Mouse (Mus musculus) liver, embryonic 12.5 days (tissue): ENCODE results near the gene F12. TPM values are rescaled to one million over a fixed set of nuclear protein-coding genes. Genes with fewer than 3 reads are reported as not detected.

Experiments
- ATAC-seq: fragments of 200-750 bp; cut with Nextera tagmentation; 2 replicates; pipeline ENCODE4 v1.8.0; 2017; ENCODE audit warnings: moderate number of reproducible peaks, mild to moderate bottlenecking, moderate library complexity
- H3K27ac ChIP-seq: fragments of 300-500 bp; sonication (generic); 2 replicates; pipeline ENCODE4 v1.5.1; 2016; ENCODE audit warnings: mild to moderate bottlenecking
- H3K27me3 ChIP-seq: fragments of 300-500 bp; sonication (generic); replicated peaks from 2 replicates; pipeline ENCODE4 v1.6.1; 2016; ENCODE audit warnings: mild to moderate bottlenecking, moderate library complexity
- H3K36me3 ChIP-seq: fragments of 300-500 bp; sonication (generic); 2 replicates; pipeline ENCODE4 v1.6.1; 2016; ENCODE audit warnings: mild to moderate bottlenecking, moderate library complexity
- H3K4me1 ChIP-seq: fragments of 300-500 bp; sonication (generic); 2 replicates; pipeline ENCODE4 v1.6.1; 2016
- H3K4me2 ChIP-seq: fragments of 300-500 bp; sonication (generic); 2 replicates; pipeline ENCODE4 v1.6.1; 2016; ENCODE audit warnings: mild to moderate bottlenecking, moderate library complexity
- H3K4me3 ChIP-seq: fragments of 300-500 bp; sonication (generic); 2 replicates; pipeline ENCODE4 v1.5.1; 2016; ENCODE audit warnings: mild to moderate bottlenecking, moderate library complexity
- H3K9ac ChIP-seq: fragments of 300-500 bp; sonication (generic); 2 replicates; pipeline ENCODE4 v1.6.1; 2016; ENCODE audit warnings: mild to moderate bottlenecking, moderate library complexity
- H3K9me3 ChIP-seq: fragments of 300-500 bp; sonication (generic); replicated peaks from 2 replicates; pipeline ENCODE4 v1.6.1; 2016; ENCODE audit warnings: mild to moderate bottlenecking, moderate library complexity
- WGBS: fragments of 180-500 bp; shearing (Covaris S2); methylation state at CpG from one replicate; pipeline ENCODE4 v1.1.7; 2016; ENCODE audit not compliant: insufficient replicate concordance; 5-methylcytosine and 5-hydroxymethylcytosine counted together
- polyA plus RNA-seq: library from polyadenylated mRNA; unstranded; fragments of >200 nt; fragmentation: Nextera tagmentation; extraction: Ambion mirVana; gene quantifications from 2 replicates; pipeline ENCODE4 v1.2.1, GENCODE M21; 2016

Gene F12
- polyA plus RNA-seq, 1 experiment from 2014 or later, result 57.0 TPM

DNA sequence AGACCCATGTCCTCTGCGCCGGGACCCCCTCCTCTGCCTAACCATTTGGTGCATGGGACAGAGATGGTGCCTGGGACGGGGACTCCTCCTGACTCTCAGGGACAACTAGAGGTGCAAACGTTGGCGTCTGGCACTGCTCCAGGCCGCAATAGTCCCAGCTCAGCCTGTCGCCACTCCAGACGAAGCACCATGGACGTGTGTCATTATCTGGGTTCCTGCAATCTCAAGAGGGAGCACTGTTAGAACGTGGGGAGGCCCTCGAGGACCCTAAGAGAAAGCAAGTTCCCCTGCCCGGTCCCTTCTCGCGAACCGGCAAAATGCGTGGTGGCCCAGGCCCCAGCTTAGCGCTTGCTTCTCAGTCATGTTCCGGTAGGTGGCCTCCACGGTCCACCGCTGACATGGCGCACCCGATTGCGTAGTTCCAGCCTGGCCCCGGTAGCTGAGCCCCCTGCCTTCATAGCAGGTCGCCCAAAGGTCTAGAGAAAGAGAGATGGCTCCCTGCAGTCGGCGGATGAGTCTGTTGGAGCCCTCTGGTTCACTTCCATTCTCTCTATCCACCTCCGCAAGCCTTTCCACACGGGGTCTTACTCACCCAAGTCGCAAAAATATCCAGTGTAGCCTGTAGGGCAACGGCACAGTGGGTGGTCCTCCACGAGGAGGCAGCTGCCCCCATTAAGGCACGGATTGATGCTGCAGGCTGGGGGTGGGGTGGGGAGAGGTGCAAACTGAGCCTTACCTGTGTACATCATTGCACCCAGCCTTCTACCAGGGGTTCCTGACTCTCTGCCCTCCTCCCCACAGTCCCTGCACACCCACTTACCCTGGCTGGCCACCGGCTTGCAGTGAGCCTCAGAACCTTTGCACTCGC lies 5.4 kb downstream of the F12 start:
- Histone ChIP-seq H3K27ac (no peak overlapping the region), H3K9ac (no peak overlapping the region), H3K9me3 (no peaks in the 10 kb centered on the region), H3K4me1 (peaks cover 20% of the 10 kb centered on the region), H3K36me3 (no peaks in the 10 kb centered on the region), H3K4me3 (no peak overlapping the region), H3K27me3 (peaks cover 77% of the 10 kb centered on the region), H3K4me2 (peak overlapping the region; percentile 22; the same call in 1 of the 2 replicates)
- WGBS, result 8% methylated on average over 35 of the region's 35 CpGs
- no peak for ATAC-seq

DNA sequence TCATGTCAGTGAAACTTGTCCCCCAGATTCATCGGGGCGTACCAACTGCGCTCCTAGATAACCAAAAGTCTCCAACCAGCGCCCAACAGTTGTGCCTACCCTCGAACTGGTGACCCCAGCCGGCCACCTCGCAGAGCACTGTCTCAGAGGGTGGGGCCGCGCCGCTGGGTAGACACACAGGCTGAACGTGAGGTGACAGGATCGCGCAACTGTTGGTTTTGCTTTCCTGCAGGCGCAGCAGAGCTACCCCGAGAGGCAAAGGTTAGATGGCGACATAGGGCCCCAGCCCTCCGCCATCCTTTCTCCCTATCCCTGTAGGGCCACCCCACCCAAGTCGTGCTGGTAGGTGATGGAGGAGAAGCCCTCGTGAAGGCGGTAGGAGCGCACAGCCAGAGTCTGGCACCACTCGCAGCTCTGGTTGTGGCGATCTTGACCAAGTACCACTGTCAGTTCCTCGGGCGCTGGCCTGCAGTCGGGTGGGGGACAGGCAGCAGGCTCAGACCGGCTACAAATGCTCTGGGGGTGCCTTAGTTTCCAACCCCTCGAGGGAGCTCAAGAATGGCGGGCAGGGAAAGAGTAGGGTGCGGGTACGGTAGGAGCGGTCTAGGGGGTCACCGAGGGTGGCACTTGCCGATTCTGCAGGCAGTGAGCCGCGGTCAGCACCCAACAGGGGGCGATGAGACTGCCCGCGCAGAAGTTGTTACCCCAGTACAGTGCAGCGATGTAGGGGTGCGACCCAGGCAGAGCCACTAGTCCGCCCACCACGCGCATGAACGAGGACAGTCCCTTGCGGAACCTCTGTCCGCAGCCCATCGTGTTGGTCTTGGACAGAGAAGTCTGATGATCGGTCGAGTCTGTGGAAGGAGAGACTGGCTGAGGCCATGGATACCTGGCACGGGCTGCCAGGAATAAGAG lies 6.3 kb downstream of the F12 start:
- Histone ChIP-seq H3K27ac (no peak overlapping the region), H3K4me3 (no peak overlapping the region), H3K4me2 (no peak overlapping the region), H3K36me3 (no peaks in the 10 kb centered on the region), H3K9ac (no peak overlapping the region), H3K4me1 (peaks cover 21% of the 10 kb centered on the region), H3K27me3 (peaks cover 77% of the 10 kb centered on the region), H3K9me3 (no peaks in the 10 kb centered on the region)
- ATAC-seq, result peak; percentile 31; the same call in 1 of the 2 replicates
- WGBS, result 23% methylated on average over 51 of the region's 51 CpGs

DNA sequence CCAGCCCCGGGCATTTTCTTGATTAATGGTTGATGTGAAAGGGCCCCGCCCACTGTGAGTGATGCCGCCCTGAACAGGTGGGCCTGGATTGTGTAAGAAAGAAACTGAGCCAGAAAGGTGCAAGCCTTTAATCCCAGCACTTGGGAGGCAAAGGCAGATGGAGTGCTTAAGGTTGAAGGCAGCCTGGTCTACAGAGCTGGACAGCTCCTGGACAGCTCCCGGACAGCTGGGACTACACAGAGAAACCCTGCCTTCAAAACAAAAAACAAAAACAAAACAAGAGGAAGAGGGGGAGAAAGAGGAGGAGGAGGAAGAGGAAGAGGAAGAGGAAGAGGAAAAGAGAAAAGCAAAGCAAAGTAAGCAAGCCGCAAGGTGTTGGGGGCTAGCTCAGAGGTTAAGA lies 7.5 kb downstream of the F12 start:
- Histone ChIP-seq H3K9ac (no peak overlapping the region), H3K4me3 (no peak overlapping the region), H3K36me3 (no peaks in the 10 kb centered on the region), H3K9me3 (no peaks in the 10 kb centered on the region), H3K27ac (no peak overlapping the region), H3K4me2 (no peak overlapping the region), H3K4me1 (peaks cover 27% of the 10 kb centered on the region), H3K27me3 (peaks cover 83% of the 10 kb centered on the region)
- 63% methylated on average over 5 of the region's 5 CpGs for WGBS
- no peak for ATAC-seq

DNA sequence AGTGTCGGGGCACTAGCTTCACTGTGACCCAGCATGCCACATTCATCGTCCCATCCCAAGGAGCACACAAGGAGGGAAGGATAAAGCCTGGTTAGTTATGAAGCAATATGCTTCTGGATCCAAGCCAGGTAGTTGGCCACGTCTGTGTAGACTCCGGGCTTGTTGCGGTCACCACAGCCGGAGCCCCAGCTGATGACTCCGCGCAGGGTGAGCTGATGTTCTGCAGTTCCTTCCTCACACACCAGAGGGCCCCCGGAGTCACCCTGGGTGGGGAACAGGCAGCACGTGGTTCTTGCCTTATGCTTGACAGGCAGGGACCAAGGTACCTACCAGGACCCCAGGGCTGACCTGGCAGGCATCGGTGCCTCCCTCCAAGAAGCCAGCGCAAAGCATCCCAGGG lies 8.6 kb downstream of the F12 start:
- ATAC-seq, result peak; percentile 58; the same call in 1 of the 2 replicates
- no peak overlapping the region for H3K9ac ChIP-seq
- peaks cover 88% of the 10 kb centered on the region for H3K27me3 ChIP-seq
- H3K36me3 ChIP-seq, result no peaks in the 10 kb centered on the region
- no peak overlapping the region for H3K4me3 ChIP-seq
- WGBS, result 9% methylated on average over 12 of the region's 12 CpGs
- no peaks in the 10 kb centered on the region for H3K9me3 ChIP-seq
- peaks cover 35% of the 10 kb centered on the region for H3K4me1 ChIP-seq
- H3K4me2 ChIP-seq, result 0 out of 2 replicates have a peak overlapping the region, but pooled peaks have one; percentile 2
- no peak overlapping the region for H3K27ac ChIP-seq

DNA sequence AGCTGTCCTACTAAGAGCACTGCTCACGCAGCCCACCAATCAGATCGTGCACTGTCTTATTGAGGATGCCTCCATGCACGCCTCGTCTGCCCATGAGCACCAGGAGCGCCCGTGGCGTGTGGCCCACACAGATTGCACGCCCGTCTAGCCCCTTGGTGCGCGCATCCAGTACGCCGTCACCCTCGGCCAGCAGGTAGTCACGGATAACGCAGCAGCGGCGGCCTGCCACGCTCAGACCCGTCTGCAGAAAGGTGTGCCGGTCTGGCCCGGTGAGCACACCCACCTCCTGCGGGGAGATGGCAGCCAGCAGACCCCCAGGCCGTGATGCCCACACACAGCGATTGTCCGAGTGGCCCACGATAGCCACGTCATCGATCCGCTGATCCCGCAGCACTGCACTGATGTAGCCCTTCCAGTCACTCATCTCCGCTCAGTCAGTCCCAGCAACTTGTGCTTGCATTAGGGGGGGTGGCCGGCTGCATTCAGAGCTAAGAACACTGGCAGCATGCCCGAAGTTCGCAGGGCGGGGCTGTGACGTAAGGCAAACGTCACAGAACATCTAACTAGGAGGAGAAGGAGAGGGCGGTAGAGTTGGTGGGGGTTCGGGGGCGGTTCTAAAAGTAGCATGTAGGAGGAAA lies 11.7 kb downstream of the F12 start, which contains the start of gene Pfn3:
Pfn3 (minus strand) TSS at position 490 of the 638 bp plus-strand sequence.
- Histone ChIP-seq H3K9ac (no peak within 1 kb of the TSS), H3K9me3 (no peaks in the 10 kb centered on the region), H3K27ac (no peak within 1 kb of the TSS), H3K4me3 (peak within 1 kb of the TSS; percentile 25), H3K27me3 (peaks cover 88% of the 10 kb centered on the region), H3K36me3 (no peaks in the 10 kb centered on the region), H3K4me2 (peak within 1 kb of the TSS; percentile 48), H3K4me1 (peaks cover 24% of the 10 kb centered on the region)
- ATAC-seq, result no peak
- WGBS, result 14% methylated on average over 41 of the region's 41 CpGs

DNA sequence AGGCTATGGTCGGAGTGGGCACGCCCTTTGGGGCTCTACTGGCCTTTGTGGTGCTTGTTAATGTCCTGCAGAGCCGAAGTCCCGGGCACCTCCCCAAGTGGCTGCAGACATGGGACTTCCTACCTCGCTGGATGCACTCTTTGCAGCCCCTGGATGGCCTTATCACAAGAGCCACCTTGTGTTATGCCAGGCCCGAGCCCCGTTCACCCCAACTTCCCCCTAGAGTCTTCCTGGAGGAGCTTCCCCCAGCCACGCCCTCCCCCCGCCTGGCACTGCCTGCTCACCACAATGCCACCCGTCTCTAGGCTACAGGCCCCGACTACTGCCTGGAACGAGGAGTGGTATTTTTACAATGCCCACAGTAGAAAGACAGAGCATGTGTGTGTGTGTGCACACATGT lies 13.3 kb downstream of the F12 start:
- peaks cover 89% of the 10 kb centered on the region for H3K27me3 ChIP-seq
- no peak overlapping the region for H3K9ac ChIP-seq
- no peak overlapping the region for H3K4me3 ChIP-seq
- H3K36me3 ChIP-seq, result no peaks in the 10 kb centered on the region
- ATAC-seq, result no peak
- 28% methylated on average over 12 of the region's 12 CpGs for WGBS
- no peak overlapping the region for H3K27ac ChIP-seq
- peaks cover 22% of the 10 kb centered on the region for H3K4me1 ChIP-seq
- H3K4me2 ChIP-seq, result no peak overlapping the region
- H3K9me3 ChIP-seq, result no peaks in the 10 kb centered on the region

DNA sequence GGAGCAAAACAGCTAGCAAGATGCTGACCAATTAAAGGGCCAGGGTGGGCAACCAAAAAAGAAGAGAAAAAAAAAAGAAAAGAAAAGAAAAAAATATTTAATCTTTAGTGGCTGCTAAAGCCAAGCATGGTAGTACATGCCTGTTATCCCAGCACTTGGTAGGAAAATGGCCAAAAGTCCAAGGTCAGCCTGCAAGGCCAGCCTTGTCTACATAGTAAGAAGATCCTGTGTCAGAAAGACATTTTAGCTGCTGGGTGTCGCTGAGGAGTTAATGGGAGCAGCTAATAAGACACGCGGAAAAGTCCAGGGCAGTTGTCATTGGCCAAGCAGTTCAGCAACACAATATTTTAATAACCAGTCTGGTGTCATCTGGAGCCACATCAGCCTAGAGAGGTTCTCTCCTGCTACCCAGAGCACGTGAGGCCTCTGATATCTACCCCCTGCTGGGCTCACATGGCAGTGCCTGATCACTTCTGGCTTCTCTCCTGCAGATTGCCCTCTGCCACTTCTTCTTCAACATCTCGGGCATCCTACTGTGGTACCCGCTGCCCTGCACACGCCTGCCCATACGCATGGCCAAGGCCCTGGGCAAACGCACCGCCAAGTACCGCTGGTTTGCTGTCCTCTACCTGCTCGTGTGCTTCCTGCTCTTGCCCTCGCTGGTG lies 13.8 kb downstream of the F12 start:
- ATAC-seq, result no peak
- Histone ChIP-seq H3K4me2 (no peak overlapping the region), H3K9me3 (no peaks in the 10 kb centered on the region), H3K27ac (no peak overlapping the region), H3K36me3 (no peaks in the 10 kb centered on the region), H3K9ac (no peak overlapping the region), H3K27me3 (peaks cover 89% of the 10 kb centered on the region), H3K4me1 (peaks cover 16% of the 10 kb centered on the region), H3K4me3 (no peak overlapping the region)
- 70% methylated on average over 13 of the region's 13 CpGs for WGBS

DNA sequence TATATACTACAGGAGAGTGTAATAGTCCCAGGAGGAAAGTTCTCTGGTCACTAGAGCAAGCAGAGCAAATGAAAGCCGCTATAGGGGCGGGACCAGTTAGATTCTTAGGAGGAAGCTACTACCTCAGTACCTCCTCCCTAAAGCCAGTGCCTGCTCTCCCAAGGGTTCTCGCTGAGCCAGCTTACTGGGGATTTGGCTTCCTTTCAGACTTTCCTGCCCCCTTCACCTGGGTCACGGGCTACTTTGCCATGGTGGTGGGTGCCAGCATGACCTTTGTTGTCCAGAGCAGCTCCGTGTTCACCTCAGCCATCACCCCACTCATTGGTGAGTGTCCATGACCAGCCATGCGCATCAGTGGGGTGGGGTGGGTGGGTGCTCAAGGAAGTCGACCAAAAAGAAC lies 14.8 kb downstream of the F12 start:
- no peak overlapping the region for H3K4me3 ChIP-seq
- peaks cover 16% of the 10 kb centered on the region for H3K4me1 ChIP-seq
- H3K36me3 ChIP-seq, result no peaks in the 10 kb centered on the region
- H3K9me3 ChIP-seq, result no peaks in the 10 kb centered on the region
- H3K27ac ChIP-seq, result no peak overlapping the region
- H3K27me3 ChIP-seq, result peaks cover 89% of the 10 kb centered on the region
- no peak overlapping the region for H3K9ac ChIP-seq
- ATAC-seq, result no peak
- H3K4me2 ChIP-seq, result no peak overlapping the region
- WGBS, result 54% methylated on average over 7 of the region's 7 CpGs

DNA sequence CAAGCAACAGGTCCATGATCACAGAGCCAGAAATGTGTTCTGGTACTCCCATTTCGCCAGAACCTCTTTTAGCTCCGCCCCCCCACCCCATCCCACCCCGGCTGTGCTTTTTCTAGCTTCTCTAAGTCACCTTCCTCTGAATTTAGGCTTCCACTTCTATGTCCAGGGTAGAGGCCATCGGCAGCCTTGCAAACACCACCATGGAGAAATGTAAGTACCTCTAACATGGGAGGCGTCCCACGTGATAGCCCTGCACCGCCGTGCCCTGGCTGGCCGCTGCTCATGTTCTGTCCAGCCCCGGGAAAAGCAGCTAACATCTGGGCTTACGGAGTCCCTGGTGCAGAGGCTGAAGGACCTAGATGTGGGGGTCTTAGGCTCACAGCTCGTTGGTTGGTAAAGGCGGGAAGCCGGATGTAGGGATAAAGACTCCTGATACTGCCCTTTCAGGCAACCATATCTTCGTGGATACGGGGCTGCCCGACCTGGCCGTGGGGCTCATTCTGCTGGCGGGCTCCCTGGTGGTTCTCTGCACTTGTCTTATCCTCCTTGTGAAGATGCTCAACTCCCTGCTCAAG lies 18.0 kb downstream of the F12 start:
- H3K4me3 ChIP-seq, result no peak overlapping the region
- H3K9ac ChIP-seq, result no peak overlapping the region
- ATAC-seq, result no peak
- no peaks in the 10 kb centered on the region for H3K36me3 ChIP-seq
- no peak overlapping the region for H3K4me2 ChIP-seq
- H3K27me3 ChIP-seq, result peaks cover 93% of the 10 kb centered on the region
- H3K4me1 ChIP-seq, result peaks cover 11% of the 10 kb centered on the region
- H3K9me3 ChIP-seq, result no peaks in the 10 kb centered on the region
- no peak overlapping the region for H3K27ac ChIP-seq
- WGBS, result 70% methylated on average over 19 of the region's 19 CpGs

DNA sequence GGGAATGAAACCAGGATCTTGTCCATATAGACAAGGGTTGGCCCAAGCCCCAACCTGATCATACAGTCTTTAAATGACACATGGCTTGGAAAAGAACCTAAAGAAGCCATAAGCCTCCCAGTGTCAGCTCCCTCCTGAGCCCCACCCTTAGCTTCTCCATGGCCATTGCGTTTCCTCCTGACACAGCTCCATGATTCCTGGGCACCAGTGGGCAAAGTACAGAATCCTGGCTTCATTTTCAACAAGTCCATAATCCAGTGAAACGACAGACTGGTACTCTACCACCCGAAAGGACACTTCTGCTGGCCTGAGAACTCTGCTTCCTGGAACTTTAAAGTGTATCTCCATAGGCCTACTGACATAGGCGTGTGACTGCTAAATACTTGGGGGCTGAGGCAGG lies 19.3 kb downstream of the F12 start:
- Histone ChIP-seq H3K9ac (no peak overlapping the region), H3K27ac (no peak overlapping the region), H3K9me3 (no peaks in the 10 kb centered on the region), H3K4me3 (no peak overlapping the region), H3K27me3 (peaks cover 93% of the 10 kb centered on the region), H3K4me2 (no peak overlapping the region), H3K36me3 (no peaks in the 10 kb centered on the region), H3K4me1 (0 out of 2 replicates have a peak, but pooled peaks cover 3% of the 10 kb centered on the region)
- 56% methylated on average over 4 of the region's 4 CpGs for WGBS
- ATAC-seq, result no peak

DNA sequence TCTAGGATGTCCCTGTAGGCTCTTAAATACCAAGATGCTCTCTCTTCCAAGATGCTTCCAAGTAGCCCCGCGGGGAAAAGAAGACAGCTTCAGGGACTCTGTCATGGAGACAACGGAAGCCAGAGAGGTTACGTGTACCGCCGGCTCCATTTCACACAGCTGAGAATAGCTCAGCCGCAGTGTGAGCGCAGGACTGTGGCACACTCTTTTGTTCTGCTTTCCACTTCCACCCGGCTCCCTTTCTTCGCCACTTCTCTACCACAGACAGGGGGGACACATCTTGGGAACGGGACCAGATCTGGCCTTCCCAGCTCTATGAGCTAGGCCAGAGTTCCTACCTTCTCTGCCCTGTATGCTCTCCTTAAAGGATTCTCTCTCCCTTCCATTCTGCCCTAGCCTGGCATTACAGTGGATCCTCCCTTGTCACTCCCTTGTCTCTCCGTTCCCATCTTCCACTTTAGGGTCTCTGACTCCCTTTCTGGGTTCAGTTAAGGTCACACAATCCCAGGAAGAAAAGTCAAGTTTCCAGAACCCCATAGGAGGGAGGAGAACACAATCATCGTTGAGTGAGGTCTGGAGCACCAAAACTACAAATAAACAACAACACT lies 20.7 kb downstream of the F12 start:
- Histone ChIP-seq H3K27me3 (peaks cover 93% of the 10 kb centered on the region), H3K4me3 (no peak overlapping the region), H3K27ac (no peak overlapping the region), H3K36me3 (no peaks in the 10 kb centered on the region), H3K4me2 (no peak overlapping the region), H3K4me1 (0 out of 2 replicates have a peak, but pooled peaks cover 3% of the 10 kb centered on the region), H3K9me3 (no peaks in the 10 kb centered on the region), H3K9ac (no peak overlapping the region)
- WGBS, result 22% methylated on average over 13 of the region's 13 CpGs
- no peak for ATAC-seq
